Mouse (Mus musculus) cerebellum, postnatal 14 days (tissue): Measurements from ENCODE around the gene Zfp992.
"Not testable (repeated sequence)": the region's sequence is repeated elsewhere in the genome, so short reads cannot be mapped to it uniquely, and the experiment has no call there.

Experiments
- DNase-seq, 2 experiments: peaks; one replicate each; pipeline ENCODE4 v3.0.0; 2021; ENCODE audit warnings: mixed read lengths in 2 of 2

The Zfp992 gene

GRCm38 (mm10) chr4:146476260-146476659 lies 27.4 kb downstream of the Zfp992 start:
- DNase-seq = not testable (repeated sequence)

DNA sequence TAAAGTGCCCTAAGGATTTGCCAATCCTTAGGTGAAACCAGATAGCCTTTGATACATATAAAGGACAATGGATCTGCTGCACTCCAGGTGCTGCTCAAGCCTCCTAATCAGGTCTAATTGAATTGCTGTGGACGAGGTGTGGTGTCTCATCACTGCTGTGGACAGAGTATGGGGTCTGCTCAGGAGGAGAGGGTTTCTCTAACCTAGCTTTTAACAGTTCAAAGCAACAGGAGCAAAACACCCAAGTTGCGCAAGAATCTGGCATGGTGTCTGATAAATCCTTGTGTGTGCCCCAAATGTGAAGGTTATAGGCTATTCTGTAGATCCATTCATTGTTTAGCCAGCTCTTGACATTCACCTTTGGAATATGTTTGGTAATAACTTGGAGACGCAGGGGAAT lies 28.1 kb downstream of the Zfp992 start:
- DNase-seq = not testable (repeated sequence)

DNA sequence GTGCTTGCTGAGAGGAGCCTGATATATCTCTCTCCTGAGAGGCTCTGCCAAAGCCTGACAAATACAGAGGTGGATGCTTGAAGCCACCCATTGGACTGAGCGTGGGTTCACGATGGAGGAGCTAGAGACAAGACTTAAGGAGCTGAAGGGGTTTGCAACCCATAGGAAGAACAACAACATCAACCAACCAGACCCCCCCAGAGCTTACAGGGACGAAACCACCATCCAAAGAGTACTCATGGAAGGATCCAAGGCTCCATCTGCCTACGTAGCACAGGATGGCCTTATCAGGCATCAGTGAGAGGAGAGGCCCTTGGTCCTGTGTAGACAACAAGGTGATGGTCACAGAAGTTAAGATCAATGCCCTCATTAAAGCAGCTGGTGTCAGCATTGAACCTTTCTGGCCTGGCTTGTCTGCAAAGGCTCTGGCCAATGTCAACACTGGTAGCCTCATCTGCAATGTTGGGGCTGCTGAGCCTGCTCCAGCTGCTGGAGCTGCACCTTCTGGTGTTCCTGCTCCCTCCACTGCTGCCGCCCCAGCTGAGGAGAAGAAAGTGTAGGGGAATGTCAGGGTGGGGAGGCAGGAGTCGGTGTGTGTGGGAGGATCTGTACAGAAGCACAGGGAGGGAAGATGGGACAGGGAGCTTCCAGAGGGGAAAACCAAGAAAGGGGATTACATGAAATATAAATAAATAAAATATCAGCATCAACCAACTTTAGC lies 31.7 kb downstream of the Zfp992 start:
- DNase-seq = not testable (repeated sequence)

GRCm38 (mm10) chr4:146482546-146482945 lies 33.7 kb downstream of the Zfp992 start:
- DNase-seq = not testable (repeated sequence)

- DNase-seq = not testable (repeated sequence)
Measured at GRCm38 (mm10) chr4:146483571-146484280, 34.9 kb downstream of the Zfp992 start.

GRCm38 (mm10) chr4:146484676-146485075 lies 35.9 kb downstream of the Zfp992 start:
- DNase-seq = not testable (repeated sequence)

DNA sequence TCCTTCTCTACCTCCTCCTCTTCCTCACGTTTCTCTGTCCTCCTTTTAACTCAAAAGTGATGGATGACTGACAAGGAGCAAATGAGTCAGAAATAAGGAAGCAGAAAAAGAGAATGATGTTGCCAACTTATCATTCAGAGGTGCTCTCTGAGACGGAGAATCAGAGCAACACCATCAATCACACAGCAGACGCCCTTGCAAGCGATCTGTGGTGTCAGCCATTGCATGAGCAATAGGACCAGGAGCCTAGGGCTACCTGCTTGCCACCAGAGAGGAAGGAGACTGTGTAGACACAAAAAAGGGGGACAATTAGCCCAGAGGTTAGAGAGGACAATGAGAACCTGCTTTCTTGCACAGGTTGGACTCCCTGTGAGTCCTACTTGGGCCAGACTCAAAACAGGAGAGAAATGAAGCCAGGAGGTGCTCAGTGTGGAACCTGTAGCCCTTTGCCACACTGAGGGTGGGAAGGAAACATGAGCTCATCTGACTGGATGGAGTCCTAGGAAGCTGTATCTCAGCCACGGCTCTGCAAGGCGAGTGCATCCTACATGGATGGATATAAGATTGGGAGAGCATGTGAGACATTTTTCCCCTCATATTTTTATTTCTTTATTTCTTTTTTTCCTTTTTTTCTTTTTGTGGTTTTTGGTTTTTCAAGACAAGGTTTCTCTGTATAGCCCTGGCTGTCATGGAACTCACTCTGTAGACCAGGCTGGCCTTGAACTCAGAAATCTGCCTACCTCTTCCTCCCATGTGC lies 36.5 kb downstream of the Zfp992 start:
- DNase-seq = not testable (repeated sequence)

DNA sequence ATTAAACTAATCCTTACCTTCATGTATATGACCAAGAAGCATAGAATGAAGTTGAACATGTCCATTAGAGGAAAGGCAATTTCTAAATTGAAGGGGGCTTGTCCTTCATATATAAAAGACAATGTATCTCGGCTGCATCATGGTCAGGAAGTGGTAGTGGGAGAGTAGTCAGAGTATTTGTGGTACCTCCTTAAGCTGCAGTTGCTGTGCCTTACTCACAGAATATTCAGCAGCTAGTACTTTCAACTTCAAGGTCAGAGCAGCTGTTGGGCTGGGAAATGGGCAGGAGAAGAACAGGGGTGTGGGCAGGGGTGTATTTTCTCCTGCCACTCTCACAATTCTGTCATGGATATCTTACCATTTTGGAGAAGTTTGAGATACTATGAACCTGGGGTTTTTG lies 37.9 kb downstream of the Zfp992 start:
- DNase-seq = not testable (repeated sequence)

GRCm38 (mm10) chr4:146489196-146489595 lies 40.4 kb downstream of the Zfp992 start:
- DNase-seq = not testable (repeated sequence)

DNA sequence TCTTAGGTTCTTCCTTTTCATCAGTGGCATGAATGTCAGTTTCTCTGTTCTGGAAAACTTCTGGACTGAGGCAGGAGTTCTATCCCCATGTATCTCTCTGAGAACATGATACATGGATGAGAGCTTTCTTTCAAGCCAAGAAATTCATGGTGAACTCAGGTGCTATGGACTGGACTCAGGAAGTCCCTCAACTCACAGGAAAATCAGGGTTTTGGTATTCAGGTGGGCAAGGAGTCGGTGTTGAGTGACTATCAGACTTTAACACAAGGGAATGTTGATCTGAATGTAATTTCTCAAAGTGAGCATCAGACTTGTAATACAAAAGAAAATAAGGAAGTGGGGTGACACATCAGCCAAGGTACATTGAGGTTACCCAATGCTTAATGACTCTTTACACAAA lies 43.2 kb downstream of the Zfp992 start:
- DNase-seq = not testable (repeated sequence)

DNA sequence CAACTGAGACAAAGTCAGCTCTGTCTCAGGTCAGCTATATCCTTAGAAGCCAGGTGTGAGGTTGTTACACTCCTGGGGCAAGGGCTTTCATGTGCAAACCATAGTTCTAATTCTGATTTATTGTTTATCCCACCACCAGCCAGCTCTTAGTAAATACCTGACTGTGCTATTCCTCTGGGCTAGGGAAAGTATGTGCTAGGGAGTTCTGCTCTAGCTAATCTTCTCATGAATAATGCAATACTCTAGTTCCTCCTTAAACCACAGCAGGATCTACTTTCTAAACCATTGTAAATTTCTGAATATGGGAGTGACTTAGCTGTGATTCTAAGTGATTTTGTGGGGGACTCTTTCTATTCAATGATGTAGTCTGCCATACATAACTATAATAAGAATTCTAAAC lies 43.6 kb downstream of the Zfp992 start:
- DNase-seq = no peak

GRCm38 (mm10) chr4:146492851-146493250 lies 44.0 kb downstream of the Zfp992 start:
- DNase-seq = no peak

- not testable (repeated sequence) for DNase-seq
Measured at GRCm38 (mm10) chr4:146493319-146493907, 44.6 kb downstream of the Zfp992 start.

DNA sequence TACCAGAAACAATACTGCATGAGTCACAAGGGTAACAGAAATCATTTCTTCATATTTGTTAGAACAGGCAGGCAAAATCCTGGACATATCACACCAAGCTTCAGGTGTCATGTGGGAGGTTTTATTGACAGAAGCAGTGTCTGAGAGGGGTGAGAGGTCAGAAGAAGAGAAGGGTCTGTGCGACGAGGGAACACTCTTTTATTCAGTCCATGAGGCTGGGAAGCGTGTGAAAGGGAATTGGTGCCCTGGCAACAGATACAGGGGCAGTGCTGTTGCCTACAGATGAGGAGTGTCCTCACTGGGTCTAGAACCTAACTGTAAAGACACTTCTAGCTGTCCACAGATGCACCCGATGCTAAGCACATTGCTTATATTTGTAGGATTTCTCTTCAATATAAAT lies 46.2 kb downstream of the Zfp992 start:
- DNase-seq = no peak

GRCm38 (mm10) chr4:146497695-146498275 lies 49.0 kb downstream of the Zfp992 start:
- not testable (repeated sequence) for DNase-seq

- DNase-seq = not testable (repeated sequence)
Measured at GRCm38 (mm10) chr4:146501727-146502126, 52.9 kb downstream of the Zfp992 start, which contains the start of gene Zfp981. TSS of gene Zfp981 (plus strand) at chr4:146502027.

DNA sequence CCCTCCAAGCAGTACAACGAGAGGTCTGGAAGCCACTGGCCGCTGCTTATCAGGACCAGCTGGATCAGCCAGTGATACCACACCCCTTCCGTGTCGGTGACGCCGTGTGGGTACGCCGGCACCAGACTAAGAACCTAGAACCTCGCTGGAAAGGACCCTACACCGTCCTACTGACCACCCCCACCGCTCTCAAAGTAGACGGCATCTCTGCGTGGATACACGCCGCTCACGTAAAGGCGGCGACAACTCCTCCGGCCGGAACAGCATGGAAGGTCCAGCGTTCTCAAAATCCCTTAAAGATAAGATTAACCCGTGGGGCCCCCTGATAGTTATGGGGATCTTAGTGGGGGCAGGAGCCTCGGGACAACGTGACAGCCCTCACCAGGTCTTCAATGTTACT lies 60.2 kb downstream of the Zfp992 start:
- DNase-seq = not testable (repeated sequence)

- DNase-seq = not testable (repeated sequence)
Measured at GRCm38 (mm10) chr4:146511871-146512270, 63.0 kb downstream of the Zfp992 start.

GRCm38 (mm10) chr4:146516474-146516873 lies 67.7 kb downstream of the Zfp992 start:
- DNase-seq = no peak

- DNase-seq = not testable (repeated sequence)
Measured at GRCm38 (mm10) chr4:146517150-146517549, 68.3 kb downstream of the Zfp992 start.
